Mouse (Mus musculus): Measurements from ENCODE around the gene Adcy1. TPM values are rescaled to one million over a fixed set of nuclear protein-coding genes. Genes with fewer than 3 reads are reported as not detected.

Adcy1 gene
- polyA plus RNA-seq, 1 experiment from 2014 or later: 24.2 TPM

DNA sequence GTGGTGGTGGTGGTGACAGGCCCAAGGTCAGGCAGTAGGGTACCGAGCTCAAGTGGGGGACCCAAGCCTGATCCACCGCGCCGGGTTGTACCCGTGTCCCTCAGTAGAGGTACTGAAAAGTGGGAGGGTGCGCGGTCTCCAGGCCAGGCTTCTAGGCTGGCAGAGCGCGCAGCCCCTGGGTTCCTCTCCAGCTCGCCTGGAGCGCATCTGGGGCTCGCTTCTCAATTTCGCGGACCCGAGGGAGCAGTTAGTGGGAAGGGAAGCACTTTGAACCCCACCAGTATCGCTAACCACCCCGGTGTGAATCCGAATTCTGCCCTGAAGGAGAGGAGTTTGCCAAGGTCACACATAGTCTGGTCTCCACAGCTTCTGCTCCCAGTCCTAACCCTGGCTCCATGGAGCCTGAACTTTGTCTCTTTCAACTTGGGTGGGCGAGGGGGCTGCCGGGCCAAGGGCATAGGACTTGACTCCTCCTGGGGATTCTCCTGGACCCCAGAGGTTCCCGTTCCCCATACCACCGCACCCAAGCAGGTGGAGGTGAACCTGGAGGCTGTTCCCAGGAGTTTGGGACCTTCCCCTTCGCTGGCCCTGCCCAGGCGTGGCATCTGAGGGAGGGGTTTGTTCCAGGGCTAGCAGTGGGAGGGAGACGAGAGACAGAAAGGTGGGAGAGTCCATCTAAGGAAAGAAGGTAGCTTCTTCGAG lies 1.3 kb downstream of the Adcy1 start:
- Histone ChIP-seq H3K4me1 (ENCODE audit: control insufficient read depth, insufficient read depth, low read length) (peaks cover 12% of the 10 kb centered on the region), H3K4me2 (ENCODE audit: low read depth, low read length) (peak overlapping the region; percentile 93), H3K36me3 (ENCODE audit: control insufficient read depth, insufficient read depth, low read length) (no peaks in the 10 kb centered on the region), H3K4me3 (ENCODE audit: low read depth, low read length) (peak overlapping the region; percentile 70), H3K9ac (replicated peaks; ENCODE audit: low read depth, low read length) (peak overlapping the region; percentile 74), H3K27ac (ENCODE audit: low read depth, low read length) (no peak overlapping the region), H3K9me3 (ENCODE audit: control insufficient read depth, low read length) (no peaks in the 10 kb centered on the region), H3K27me3 (ENCODE audit: control insufficient read depth, insufficient read depth, low read length) (peaks cover 3% of the 10 kb centered on the region; the same call in 1 of the 2 replicates)
- WGBS: 4% methylated on average over 26 of the region's 26 CpGs
- peak; percentile 40 for ATAC-seq (ENCODE audit: low read depth)

DNA sequence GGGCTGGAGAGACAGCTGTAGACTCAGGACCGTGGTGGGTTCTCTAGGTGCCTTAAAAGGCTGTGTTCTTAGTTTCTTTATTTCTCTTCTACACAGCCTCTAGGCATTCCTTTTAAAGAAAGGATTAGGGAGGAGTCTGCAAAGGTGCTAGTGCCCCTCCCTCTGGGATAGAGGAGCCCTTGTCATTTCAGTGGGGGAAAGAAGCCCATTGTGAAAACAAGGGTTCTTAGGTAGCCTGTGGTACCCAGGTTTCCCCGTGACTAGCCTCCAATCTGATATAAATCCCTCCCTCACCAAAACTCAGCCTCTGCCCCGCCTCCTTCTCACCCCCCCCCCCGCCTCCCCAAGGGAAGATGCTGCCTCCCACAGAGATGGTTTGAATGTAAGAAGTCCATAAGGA lies 2.1 kb downstream of the Adcy1 start:
- H3K9me3 ChIP-seq (ENCODE audit: control insufficient read depth, low read length): no peaks in the 10 kb centered on the region
- peaks cover 3% of the 10 kb centered on the region; the same call in 1 of the 2 replicates for H3K27me3 ChIP-seq (ENCODE audit: control insufficient read depth, insufficient read depth, low read length)
- H3K36me3 ChIP-seq (ENCODE audit: control insufficient read depth, insufficient read depth, low read length): no peaks in the 10 kb centered on the region
- peaks cover 12% of the 10 kb centered on the region for H3K4me1 ChIP-seq (ENCODE audit: control insufficient read depth, insufficient read depth, low read length)
- H3K9ac ChIP-seq (replicated peaks; ENCODE audit: low read depth, low read length): peak overlapping the region; percentile 74
- peak overlapping the region; percentile 93 for H3K4me2 ChIP-seq (ENCODE audit: low read depth, low read length)
- peak overlapping the region; percentile 70 for H3K4me3 ChIP-seq (ENCODE audit: low read depth, low read length)
- H3K27ac ChIP-seq (ENCODE audit: low read depth, low read length): no peak overlapping the region
- 6% methylated on average over 4 of the region's 4 CpGs for WGBS
- no peak for ATAC-seq (ENCODE audit: low read depth)

DNA sequence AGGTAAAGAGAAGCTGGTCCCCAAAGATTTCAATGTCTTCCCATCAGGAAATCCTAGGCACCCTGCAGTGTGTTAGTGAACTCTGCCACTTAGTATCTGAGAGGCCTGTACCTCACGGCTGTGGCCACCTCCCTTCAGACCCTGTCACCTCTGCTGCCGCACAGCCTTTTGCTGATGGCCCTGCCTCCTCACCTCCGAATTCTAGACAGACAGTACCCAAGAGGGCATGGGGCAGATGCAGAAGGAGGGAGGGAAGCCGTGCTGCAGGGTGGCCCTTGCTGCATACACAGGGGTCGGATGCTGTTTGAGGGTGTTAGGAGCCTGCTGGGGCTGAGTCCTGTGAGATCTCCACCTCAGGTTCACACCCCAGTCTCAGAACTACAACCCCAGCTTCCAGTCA lies 2.6 kb downstream of the Adcy1 start:
- Histone ChIP-seq H3K4me3 (ENCODE audit: low read depth, low read length) (peak overlapping the region; percentile 70), H3K27me3 (ENCODE audit: control insufficient read depth, insufficient read depth, low read length) (peaks cover 3% of the 10 kb centered on the region; the same call in 1 of the 2 replicates), H3K36me3 (ENCODE audit: control insufficient read depth, insufficient read depth, low read length) (no peaks in the 10 kb centered on the region), H3K9ac (replicated peaks; ENCODE audit: low read depth, low read length) (no peak overlapping the region), H3K27ac (ENCODE audit: low read depth, low read length) (no peak overlapping the region), H3K4me1 (ENCODE audit: control insufficient read depth, insufficient read depth, low read length) (peaks cover 12% of the 10 kb centered on the region), H3K9me3 (ENCODE audit: control insufficient read depth, low read length) (no peaks in the 10 kb centered on the region), H3K4me2 (ENCODE audit: low read depth, low read length) (peak overlapping the region; percentile 93)
- no peak for ATAC-seq (ENCODE audit: low read depth)
- 39% methylated on average over 5 of the region's 5 CpGs for WGBS

DNA sequence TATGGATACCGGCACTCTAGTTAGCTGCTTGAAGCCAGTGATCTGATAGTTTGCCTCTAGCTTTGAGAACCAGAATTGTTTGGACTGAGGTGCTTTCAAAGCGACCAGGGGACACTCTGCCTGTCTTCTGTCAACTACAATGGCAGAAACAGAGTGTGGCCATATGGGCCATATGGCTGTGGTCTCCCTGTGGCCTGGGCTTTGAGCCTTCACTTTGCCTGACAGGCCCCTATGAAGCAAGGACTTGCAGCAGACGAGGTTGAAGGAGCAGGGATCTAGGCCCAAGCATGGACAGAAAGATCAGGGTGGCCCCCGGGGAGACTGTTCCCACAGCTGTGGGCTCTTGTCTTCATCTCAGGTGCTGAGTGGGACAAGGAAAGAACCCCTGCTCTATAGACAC lies 4.0 kb downstream of the Adcy1 start:
- no peak for ATAC-seq (ENCODE audit: low read depth)
- Histone ChIP-seq H3K4me2 (ENCODE audit: low read depth, low read length) (no peak overlapping the region), H3K27ac (ENCODE audit: low read depth, low read length) (no peak overlapping the region), H3K9ac (replicated peaks; ENCODE audit: low read depth, low read length) (no peak overlapping the region), H3K4me3 (ENCODE audit: low read depth, low read length) (no peak overlapping the region), H3K4me1 (ENCODE audit: control insufficient read depth, insufficient read depth, low read length) (peaks cover 12% of the 10 kb centered on the region), H3K9me3 (ENCODE audit: control insufficient read depth, low read length) (no peaks in the 10 kb centered on the region), H3K36me3 (ENCODE audit: control insufficient read depth, insufficient read depth, low read length) (no peaks in the 10 kb centered on the region), H3K27me3 (ENCODE audit: control insufficient read depth, insufficient read depth, low read length) (peaks cover 3% of the 10 kb centered on the region; the same call in 1 of the 2 replicates)
- WGBS: 75% methylated on average over 4 of the region's 4 CpGs

DNA sequence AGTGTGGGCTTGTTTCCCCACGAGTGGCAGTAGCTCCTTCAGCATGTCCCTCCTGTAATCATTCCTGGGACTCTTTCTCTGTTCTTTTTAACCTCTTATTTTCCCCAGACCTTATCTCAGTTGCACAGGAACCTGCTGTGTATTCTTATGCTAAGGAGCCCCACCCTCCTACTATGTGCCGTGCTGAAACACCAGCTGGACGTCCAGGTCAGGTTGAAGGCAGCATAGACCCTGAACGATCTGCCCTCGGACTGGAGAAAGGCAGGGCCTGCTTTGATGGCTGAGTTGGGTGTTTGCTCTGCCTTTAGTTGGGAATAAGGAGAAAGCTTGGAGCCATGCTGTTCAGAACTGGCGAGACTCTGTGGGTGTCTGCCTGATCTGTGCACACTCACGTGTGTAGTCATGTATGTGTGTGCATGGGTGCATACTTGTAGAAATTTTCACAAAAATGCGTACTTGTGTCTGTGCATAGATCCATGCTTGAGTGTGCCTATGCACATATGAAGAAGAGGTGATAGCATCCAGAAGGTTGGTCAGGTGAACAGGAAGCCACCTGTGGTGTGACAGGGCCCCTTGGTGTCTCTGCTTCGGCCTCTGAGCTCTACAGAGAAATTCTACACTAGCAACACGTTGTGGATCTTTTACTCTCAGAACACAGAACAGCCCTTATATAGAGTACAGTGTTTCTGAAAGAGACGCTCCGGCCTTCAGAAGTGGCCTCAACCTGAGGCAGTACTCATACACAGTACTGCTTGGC lies 5.4 kb downstream of the Adcy1 start:
- no peak overlapping the region for H3K4me3 ChIP-seq (ENCODE audit: low read depth, low read length)
- peaks cover 8% of the 10 kb centered on the region; the same call in 1 of the 2 replicates for H3K4me1 ChIP-seq (ENCODE audit: control insufficient read depth, insufficient read depth, low read length)
- 85% methylated on average over 12 of the region's 12 CpGs for WGBS
- peaks cover 3% of the 10 kb centered on the region; the same call in 1 of the 2 replicates for H3K27me3 ChIP-seq (ENCODE audit: control insufficient read depth, insufficient read depth, low read length)
- H3K4me2 ChIP-seq (ENCODE audit: low read depth, low read length): no peak overlapping the region
- H3K9me3 ChIP-seq (ENCODE audit: control insufficient read depth, low read length): no peaks in the 10 kb centered on the region
- no peaks in the 10 kb centered on the region for H3K36me3 ChIP-seq (ENCODE audit: control insufficient read depth, insufficient read depth, low read length)
- no peak overlapping the region for H3K9ac ChIP-seq (replicated peaks; ENCODE audit: low read depth, low read length)
- no peak overlapping the region for H3K27ac ChIP-seq (ENCODE audit: low read depth, low read length)
- no peak for ATAC-seq (ENCODE audit: low read depth)

DNA sequence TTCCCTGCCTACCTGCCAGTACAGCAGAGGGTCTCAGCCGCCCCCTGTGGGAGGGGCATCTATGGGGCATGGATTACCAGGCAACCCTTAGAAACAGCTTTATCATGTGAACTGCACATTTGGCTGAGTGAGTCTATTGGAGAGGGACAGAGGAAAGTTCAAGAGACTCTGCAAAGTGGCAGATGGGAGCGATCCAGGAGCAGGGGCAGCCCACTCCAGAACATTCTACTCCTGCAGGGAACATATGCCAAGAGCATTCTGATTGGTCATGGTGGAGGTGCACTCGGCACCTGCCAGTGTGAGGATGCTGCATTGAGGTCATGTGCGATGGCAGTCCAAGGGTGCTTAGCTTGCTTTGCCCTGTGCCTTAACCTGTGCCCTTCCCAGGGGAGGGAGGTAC lies 6.5 kb downstream of the Adcy1 start:
- H3K27me3 ChIP-seq (ENCODE audit: control insufficient read depth, insufficient read depth, low read length): peaks cover 2% of the 10 kb centered on the region; the same call in 1 of the 2 replicates
- H3K4me2 ChIP-seq (ENCODE audit: low read depth, low read length): no peak overlapping the region
- no peaks in the 10 kb centered on the region for H3K36me3 ChIP-seq (ENCODE audit: control insufficient read depth, insufficient read depth, low read length)
- no peak for ATAC-seq (ENCODE audit: low read depth)
- WGBS: 96% methylated on average over 4 of the region's 4 CpGs
- no peak overlapping the region for H3K9ac ChIP-seq (replicated peaks; ENCODE audit: low read depth, low read length)
- H3K4me3 ChIP-seq (ENCODE audit: low read depth, low read length): no peak overlapping the region
- H3K4me1 ChIP-seq (ENCODE audit: control insufficient read depth, insufficient read depth, low read length): peaks cover 8% of the 10 kb centered on the region; the same call in 1 of the 2 replicates
- no peaks in the 10 kb centered on the region for H3K9me3 ChIP-seq (ENCODE audit: control insufficient read depth, low read length)
- H3K27ac ChIP-seq (ENCODE audit: low read depth, low read length): no peak overlapping the region

DNA sequence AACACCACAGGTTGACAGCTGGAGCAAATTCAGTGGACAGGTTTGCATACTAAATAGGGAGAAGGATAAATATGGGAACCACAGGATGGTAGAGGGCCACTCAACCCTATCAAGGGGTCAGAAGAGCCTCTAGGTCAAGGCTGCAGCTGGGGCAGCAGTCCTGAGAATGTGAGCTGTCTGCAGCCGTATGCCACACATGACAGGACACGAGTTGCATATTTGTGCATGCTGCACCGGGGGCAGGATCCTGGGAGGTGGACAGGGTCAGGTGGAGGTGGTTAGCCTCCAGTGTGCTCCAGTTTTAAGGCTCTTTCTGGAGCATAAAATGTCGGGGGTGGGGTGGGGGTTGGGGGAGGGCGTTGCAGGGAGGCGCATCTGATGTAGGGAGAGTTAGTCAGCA lies 8.3 kb downstream of the Adcy1 start:
- Histone ChIP-seq H3K4me3 (ENCODE audit: low read depth, low read length) (no peak overlapping the region), H3K9ac (replicated peaks; ENCODE audit: low read depth, low read length) (no peak overlapping the region), H3K9me3 (ENCODE audit: control insufficient read depth, low read length) (no peaks in the 10 kb centered on the region), H3K27ac (ENCODE audit: low read depth, low read length) (no peak overlapping the region), H3K4me1 (ENCODE audit: control insufficient read depth, insufficient read depth, low read length) (no peaks in the 10 kb centered on the region), H3K36me3 (ENCODE audit: control insufficient read depth, insufficient read depth, low read length) (no peaks in the 10 kb centered on the region), H3K4me2 (ENCODE audit: low read depth, low read length) (no peak overlapping the region), H3K27me3 (ENCODE audit: control insufficient read depth, insufficient read depth, low read length) (no peaks in the 10 kb centered on the region)
- ATAC-seq (ENCODE audit: low read depth): no peak
- 79% methylated on average over 6 of the region's 6 CpGs for WGBS

DNA sequence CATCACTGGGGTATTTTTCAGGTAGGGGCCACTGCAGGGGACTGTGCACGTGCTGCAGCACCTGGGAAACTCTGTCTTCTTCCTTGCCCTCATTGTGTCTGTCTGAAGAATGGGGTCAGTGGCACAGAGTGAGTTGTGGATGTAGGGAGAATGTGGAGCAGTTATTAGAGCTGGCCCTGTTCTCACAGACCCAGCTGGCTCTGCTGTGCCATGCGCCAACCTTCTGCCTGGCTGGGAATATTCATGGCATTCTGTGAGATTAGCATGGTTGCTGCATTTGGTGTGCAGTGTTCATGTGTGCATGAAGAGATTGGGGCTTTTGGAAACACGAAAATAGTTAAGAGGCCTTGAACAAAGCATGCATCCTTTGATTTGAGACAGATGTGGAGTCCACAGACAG lies 10.3 kb downstream of the Adcy1 start:
- Histone ChIP-seq H3K4me1 (ENCODE audit: control insufficient read depth, insufficient read depth, low read length) (no peaks in the 10 kb centered on the region), H3K36me3 (ENCODE audit: control insufficient read depth, insufficient read depth, low read length) (no peaks in the 10 kb centered on the region), H3K27me3 (ENCODE audit: control insufficient read depth, insufficient read depth, low read length) (no peaks in the 10 kb centered on the region), H3K9me3 (ENCODE audit: control insufficient read depth, low read length) (no peaks in the 10 kb centered on the region), H3K27ac (ENCODE audit: low read depth, low read length) (no peak overlapping the region), H3K9ac (replicated peaks; ENCODE audit: low read depth, low read length) (no peak overlapping the region), H3K4me2 (ENCODE audit: low read depth, low read length) (no peak overlapping the region), H3K4me3 (ENCODE audit: low read depth, low read length) (no peak overlapping the region)
- WGBS: 80% methylated on average over 3 of the region's 3 CpGs
- ATAC-seq (ENCODE audit: low read depth): no peak

DNA sequence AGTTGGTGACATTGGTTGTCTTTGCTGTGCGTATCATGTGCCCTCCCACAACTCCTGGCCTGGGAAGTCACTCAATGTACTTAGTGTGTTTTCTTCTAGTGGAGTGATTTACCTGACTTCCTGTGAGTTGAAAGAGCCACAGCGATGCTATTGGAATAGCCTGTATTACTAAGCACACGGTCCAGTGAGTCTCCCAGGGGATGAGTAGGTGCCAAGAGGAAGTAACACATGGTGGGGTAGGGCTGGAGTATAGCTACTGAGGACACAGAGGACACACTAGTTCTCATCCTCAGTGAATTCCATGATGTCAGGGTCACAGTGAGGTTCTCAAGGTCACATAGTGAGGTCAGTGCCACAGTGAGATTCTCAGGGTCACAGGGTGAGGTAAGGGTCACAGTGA lies 13.2 kb downstream of the Adcy1 start:
- H3K4me3 ChIP-seq (ENCODE audit: low read depth, low read length): no peak overlapping the region
- no peak for ATAC-seq (ENCODE audit: low read depth)
- no peak overlapping the region for H3K27ac ChIP-seq (ENCODE audit: low read depth, low read length)
- H3K4me2 ChIP-seq (ENCODE audit: low read depth, low read length): no peak overlapping the region
- H3K9ac ChIP-seq (replicated peaks; ENCODE audit: low read depth, low read length): no peak overlapping the region
- H3K36me3 ChIP-seq (ENCODE audit: control insufficient read depth, insufficient read depth, low read length): no peaks in the 10 kb centered on the region
- no peaks in the 10 kb centered on the region for H3K9me3 ChIP-seq (ENCODE audit: control insufficient read depth, low read length)
- no peaks in the 10 kb centered on the region for H3K4me1 ChIP-seq (ENCODE audit: control insufficient read depth, insufficient read depth, low read length)
- WGBS: 78% methylated on average over 3 of the region's 3 CpGs
- H3K27me3 ChIP-seq (ENCODE audit: control insufficient read depth, insufficient read depth, low read length): no peaks in the 10 kb centered on the region

Data from neural tube, embryonic 14.5 days (tissue).